Mouse (Mus musculus): ENCODE measurements around the gene Mapk12.

Gene Mapk12

DNA sequence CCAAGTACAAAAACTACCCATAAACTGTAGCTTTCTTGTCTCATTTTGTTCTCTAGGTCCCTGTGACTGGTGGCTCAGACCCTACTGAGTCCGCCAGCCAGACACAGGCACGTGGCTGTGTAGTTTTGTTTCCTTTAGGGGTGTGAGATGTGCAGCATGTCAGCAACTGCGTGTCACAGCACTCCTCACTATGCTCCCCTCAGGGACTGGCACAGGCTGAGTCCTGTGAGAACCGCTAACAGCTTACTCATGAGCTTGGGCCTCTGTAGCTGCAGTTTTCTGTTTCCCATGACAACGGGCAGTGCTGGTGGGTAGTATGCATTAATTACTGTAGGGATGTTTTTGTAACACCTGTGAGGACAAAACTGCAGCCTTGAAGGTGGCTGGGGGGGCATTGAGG is 48.3 kb downstream of the Mapk12 start:
- no peak for DNase-seq (ENCODE audit: low spot score in 2 of 2)

DNA sequence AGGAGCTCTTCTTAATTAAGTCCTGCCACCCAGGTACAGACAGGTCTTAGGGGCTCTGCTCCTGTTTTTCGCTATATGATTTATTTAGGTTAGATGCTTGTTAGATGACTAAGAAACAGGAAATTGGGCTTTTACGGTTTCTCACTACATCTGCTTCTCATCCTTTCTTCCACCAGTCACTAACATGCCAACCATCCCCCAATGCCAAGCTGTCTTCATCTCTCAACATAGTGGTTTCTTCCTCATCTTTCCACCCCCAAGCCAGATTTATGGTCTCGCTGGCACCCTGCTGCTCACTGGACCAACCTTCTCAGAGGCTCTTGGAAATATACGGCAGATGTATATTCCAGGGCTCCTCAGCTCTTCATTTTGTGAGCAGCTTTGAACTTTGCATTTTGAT is 49.8 kb downstream of the Mapk12 start:
- no peak for DNase-seq (ENCODE audit: low spot score in 2 of 2)

DNA sequence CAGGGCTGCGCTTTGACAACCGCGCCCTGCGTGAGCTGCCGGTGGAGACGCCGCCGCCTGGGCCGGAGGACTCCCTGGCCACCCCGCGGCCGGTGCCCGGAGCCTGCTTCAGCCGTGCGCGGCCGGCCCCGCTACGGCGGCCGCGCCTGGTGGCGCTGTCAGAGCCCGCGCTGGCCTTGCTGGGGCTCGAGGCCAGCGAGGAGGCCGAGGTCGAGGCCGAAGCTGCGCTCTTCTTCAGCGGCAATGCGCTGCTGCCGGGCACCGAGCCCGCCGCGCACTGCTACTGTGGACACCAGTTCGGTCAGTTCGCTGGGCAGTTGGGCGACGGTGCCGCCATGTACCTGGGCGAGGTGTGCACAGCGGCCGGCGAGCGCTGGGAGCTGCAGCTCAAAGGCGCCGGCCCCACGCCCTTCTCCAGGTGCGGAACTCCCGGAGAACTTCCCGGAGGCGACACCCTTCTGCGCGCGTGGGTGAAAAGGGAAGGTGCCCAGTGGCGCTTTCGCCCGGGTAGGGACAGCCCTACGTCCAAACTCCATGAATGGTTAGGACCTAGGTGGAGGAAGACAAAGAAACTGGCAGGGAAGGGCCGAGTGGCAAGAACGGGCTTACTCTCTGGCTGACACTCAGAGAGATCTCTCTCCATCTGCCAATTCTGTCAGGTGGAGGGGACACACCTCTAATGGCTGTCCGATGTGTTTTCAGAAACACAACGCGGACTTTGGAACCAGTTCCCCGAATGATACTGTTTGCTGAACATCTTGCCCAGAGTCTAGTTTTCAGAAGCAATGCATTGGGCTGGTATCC is 51.1 kb downstream of the Mapk12 start:
- DNase-seq (ENCODE audit: low spot score in 2 of 2) = no peak

DNA sequence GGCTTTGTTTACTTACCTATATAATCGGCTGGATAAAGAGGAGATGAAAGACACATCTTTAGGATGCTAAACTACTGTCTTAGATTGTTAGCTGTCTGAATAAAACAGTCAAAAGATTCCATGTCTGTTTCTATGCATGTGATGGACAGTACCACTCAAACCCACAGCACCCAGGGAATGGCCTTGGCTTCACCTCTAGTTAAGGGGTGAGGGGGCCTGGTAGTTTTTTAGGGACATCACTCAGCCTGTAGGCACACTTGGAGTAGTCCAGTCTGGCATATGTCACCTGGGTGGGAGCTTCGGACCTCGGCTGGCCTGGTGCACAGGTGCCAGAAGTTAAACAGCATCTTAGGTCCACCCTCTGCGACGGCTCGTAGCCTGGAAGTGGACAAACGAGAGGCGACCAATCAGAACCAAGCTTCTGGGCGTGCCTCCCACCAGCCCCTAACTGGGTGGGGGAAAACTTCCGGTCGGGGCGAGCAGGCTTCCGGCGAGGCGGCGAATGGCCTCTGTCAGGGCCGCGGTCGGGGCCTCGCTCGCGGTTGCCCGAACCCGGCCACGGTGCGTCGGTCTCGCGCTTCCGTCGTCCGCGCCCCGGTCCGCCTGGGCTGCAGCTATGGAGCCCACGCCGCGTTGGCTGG is 51.8 kb downstream of the Mapk12 start, which contains the start of gene Selenoo:
Selenoo (plus strand) TSS at position 478 of the 641 bp plus-strand sequence.
- peak; percentile 80 to 85 for DNase-seq (ENCODE audit: low spot score in 2 of 2)

DNA sequence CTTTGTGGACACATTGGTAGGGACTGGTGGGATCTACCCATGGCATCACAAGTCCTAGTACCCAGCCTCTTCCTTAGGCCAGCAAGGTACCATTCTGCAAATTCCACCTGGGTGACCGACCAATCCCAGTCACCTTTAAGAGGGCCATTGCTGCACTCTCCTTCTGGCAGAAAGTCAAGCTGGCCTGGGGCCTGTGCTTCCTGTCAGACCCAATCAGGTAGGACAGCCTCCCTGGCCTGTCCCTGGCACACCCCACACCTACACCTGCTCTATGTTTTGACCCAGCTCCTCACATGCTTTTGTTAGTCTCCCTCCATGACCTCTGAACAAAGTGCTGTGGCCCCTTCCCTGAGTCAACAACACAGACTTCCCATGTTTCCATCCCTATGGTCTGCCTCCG is 55.7 kb downstream of the Mapk12 start:
- DNase-seq (ENCODE audit: low spot score in 2 of 2) = no peak

DNA sequence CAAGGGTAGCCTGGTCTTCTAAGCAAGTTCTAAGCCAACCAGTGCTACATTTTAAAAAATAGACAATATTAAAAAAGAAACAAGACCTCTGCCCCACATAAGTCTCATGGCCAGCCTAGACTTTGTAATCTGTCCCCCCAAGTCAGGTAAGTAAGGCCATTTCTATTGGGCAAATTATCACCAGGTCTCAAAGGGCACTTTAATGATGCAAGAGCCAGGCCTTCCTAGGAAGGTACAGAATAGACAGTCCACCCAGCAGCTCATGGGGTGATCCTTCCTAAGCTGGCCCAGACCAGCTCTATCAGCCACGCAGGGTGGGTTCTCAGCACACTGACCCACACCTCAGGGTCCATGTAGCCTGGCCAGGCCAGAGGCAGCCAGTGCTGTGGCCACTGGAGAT is 56.6 kb downstream of the Mapk12 start:
- DNase-seq (ENCODE audit: low spot score in 2 of 2) = no peak

All from frontal cortex, postnatal 14 days (tissue).